Mouse (Mus musculus) liver, embryonic 14.5 days (tissue): ENCODE results near the gene Gnai3. TPM values are rescaled to one million over a fixed set of nuclear protein-coding genes. Genes with fewer than 3 reads are reported as not detected.

Experiments
- ATAC-seq: fragments of 200-750 bp; cut with Nextera tagmentation; 2 replicates; pipeline ENCODE4 v1.8.0; 2017; ENCODE audit warnings: moderate number of reproducible peaks, mild to moderate bottlenecking, moderate library complexity; ENCODE audit not compliant: insufficient read depth
- DNase-seq, 3 experiments: peaks; one replicate each; pipeline ENCODE4 v3.0.0-alpha.2; 2012 to 2013; ENCODE audit warnings: low read depth in 3 of 3, low spot score in 3 of 3
- H3K27ac ChIP-seq: fragments of 300-500 bp; sonication (generic); 2 replicates; pipeline ENCODE4 v1.5.1; 2014; ENCODE audit warnings: moderate library complexity, mild to moderate bottlenecking, control low read depth, inconsistent platforms
- H3K27me3 ChIP-seq: fragments of 300-500 bp; sonication (generic); 2 replicates; pipeline ENCODE4 v1.6.1; 2014; ENCODE audit warnings: mild to moderate bottlenecking, low read length, moderate library complexity; ENCODE audit not compliant: control insufficient read depth, insufficient read depth
- H3K36me3 ChIP-seq: fragments of 300-500 bp; sonication (generic); replicated peaks from 2 replicates; pipeline ENCODE4 v1.6.1; 2014; ENCODE audit warnings: low read depth; ENCODE audit not compliant: control insufficient read depth, insufficient read depth
- H3K4me1 ChIP-seq, 2 experiments: fragments of 200-500 bp in 1 of 2; fragments of 300-500 bp in 1 of 2; sonication (generic) in 1 of 2; replicated peaks; 2 replicates each; pipeline ENCODE4 v1.6.1; 2012 to 2014; ENCODE audit warnings: antibody characterized with exemption in 1 of 2, inconsistent platforms in 1 of 2, low read length in 1 of 2; ENCODE audit not compliant: control insufficient read depth in 2 of 2, insufficient read depth in 2 of 2
- H3K4me2 ChIP-seq: fragments of 300-500 bp; sonication (generic); 2 replicates; pipeline ENCODE4 v1.6.1; 2014; ENCODE audit warnings: low read depth, mild to moderate bottlenecking, control low read depth, moderate library complexity
- H3K4me3 ChIP-seq, 2 experiments: fragments of 200-500 bp in 1 of 2; fragments of 300-500 bp in 1 of 2; sonication (generic) in 1 of 2; 2 replicates each; pipeline ENCODE4 v1.5.1; 2012 to 2014; ENCODE audit warnings: low read depth in 2 of 2, low read length in 2 of 2, mild to moderate bottlenecking in 2 of 2, control low read depth in 1 of 2, inconsistent platforms in 1 of 2, moderate library complexity in 1 of 2; ENCODE audit not compliant: insufficient read depth in 1 of 2
- H3K9ac ChIP-seq: fragments of 300-500 bp; sonication (generic); replicated peaks from 2 replicates; pipeline ENCODE4 v1.6.1; 2014; ENCODE audit warnings: mild to moderate bottlenecking, control low read depth, moderate library complexity
- H3K9me3 ChIP-seq: fragments of 300-500 bp; sonication (generic); 2 replicates; pipeline ENCODE4 v1.6.1; 2016; ENCODE audit warnings: low read length, mixed read lengths; ENCODE audit not compliant: control insufficient read depth
- CTCF ChIP-seq: IDR thresholded peaks from 2 replicates; pipeline ENCODE4 v1.5.1; 2016; ENCODE audit warnings: antibody characterized with exemption, low read depth, control low read depth
- EP300 ChIP-seq: IDR thresholded peaks from 2 replicates; pipeline ENCODE4 v1.6.1; 2016; ENCODE audit warnings: antibody characterized with exemption, low read depth
- whole genome bisulfite sequencing: fragments of 180-500 bp; shearing (Covaris S2); extraction: QIAGEN DNeasy Blood & Tissue Kit; methylation state at CpG from one replicate; pipeline ENCODE4 v1.1.7; 2014; ENCODE audit not compliant: insufficient replicate concordance; 5-methylcytosine and 5-hydroxymethylcytosine counted together
- polyA plus RNA-seq, 2 experiments: library from polyadenylated mRNA; depleted of rRNA in 1 of 2; stranded (reverse) in 1 of 2; unstranded in 1 of 2; fragments of >200 nt; fragmentation: Nextera tagmentation in 1 of 2; extraction: Ambion mirVana in 1 of 2; gene quantifications; 2 replicates each; pipeline versions ENCODE4 v1.2.1 to v1.2.3; 2012 to 2014

Gnai3 gene
- polyA plus RNA-seq, 2 experiments, result 28.7 to 58.0 TPM

DNA sequence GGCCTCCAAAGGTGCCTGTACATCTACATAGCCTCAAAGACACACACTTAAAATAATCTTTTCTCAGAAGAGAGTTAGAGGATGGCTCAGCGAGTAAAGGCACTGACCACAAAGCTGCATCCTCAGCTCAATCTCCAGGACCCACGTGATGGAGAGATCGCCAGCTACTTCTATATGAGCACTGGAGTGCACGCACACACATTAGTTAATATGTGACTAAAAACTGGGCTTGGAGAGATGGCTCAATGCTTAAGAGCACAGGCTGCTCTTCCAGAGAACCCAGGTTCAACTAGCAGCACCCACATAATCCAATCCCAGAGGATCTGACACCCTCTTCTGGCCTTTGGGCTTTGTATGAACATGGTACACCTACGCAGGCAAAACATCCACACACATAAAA lies 14.7 kb downstream of the Gnai3 start:
- ATAC-seq (no peak), DNase-seq (no peak)
- TF ChIP-seq EP300 (no peak), CTCF (no peak)
- Histone ChIP-seq H3K27me3 (no peaks in the 10 kb centered on the region), H3K4me1 (peaks cover 47 to 55% of the 10 kb centered on the region in 2 experiments), H3K36me3 (no peaks in the 10 kb centered on the region), H3K9me3 (no peaks in the 10 kb centered on the region), H3K4me2 (peak overlapping the region; percentile 22; the same call in 1 of the 2 replicates), H3K9ac (no peak overlapping the region), H3K27ac (no peak overlapping the region), H3K4me3 (no peak overlapping the region)
- 79% methylated on average over 5 of the region's 5 CpGs for WGBS

DNA sequence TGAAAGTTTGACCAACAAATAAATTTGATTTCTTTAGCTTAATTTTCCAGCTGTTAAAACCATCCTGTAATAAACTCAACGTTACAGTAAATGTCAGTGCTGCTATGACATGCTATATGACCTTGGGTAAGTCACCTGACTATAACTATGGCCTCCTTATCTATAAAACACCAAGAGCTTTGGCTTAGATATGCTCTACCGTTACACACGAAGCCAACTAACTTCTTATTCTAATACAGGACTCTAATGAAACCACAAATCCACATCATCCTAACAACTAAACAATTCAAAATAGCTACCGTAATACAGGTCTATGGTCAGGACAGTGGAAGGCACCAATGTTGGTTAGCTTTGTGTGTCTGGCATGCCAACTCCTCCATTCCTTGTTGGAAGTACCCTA lies 16.1 kb downstream of the Gnai3 start:
- ATAC-seq (peak; percentile 88), DNase-seq (peak; percentile 31 to 41 (median 37))
- TF ChIP-seq CTCF (no peak), EP300 (peak; percentile 56)
- Histone ChIP-seq H3K4me1 (peaks cover 50 to 59% of the 10 kb centered on the region in 2 experiments), H3K36me3 (no peaks in the 10 kb centered on the region), H3K4me2 (peak overlapping the region; percentile 59), H3K27ac (peak overlapping the region; percentile 77), H3K9me3 (no peaks in the 10 kb centered on the region), H3K27me3 (no peaks in the 10 kb centered on the region), H3K4me3 (no peak overlapping the region), H3K9ac (peak overlapping the region; percentile 57)
- 21% methylated on average over 4 of the region's 4 CpGs for WGBS

DNA sequence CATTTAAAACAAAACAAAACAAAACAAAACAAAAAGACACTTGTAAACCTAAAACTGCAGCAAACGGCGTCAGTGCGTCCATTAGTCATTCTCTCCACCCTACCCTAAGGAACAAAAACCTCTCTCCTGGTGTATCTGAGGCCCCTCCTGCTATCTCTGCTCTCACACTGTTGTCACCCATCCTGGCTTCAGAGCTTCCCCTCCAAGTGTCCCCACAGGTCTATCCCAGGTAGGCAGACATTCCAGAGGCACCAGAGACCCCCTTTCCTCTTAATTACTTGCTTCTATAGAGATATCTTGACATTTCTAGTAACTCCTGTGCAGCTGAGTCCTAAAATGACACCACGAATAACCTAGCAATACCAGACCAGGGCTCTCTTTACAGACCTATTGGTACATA lies 16.6 kb downstream of the Gnai3 start:
- 42% methylated on average over 4 of the region's 4 CpGs for WGBS
- ATAC-seq (peak; percentile 85), DNase-seq (no peak)
- Histone ChIP-seq H3K27me3 (no peaks in the 10 kb centered on the region), H3K9ac (peak overlapping the region; percentile 57), H3K36me3 (no peaks in the 10 kb centered on the region), H3K4me2 (peak overlapping the region; percentile 59), H3K4me1 (peaks cover 50 to 59% of the 10 kb centered on the region in 2 experiments), H3K4me3 (0 out of 4 replicates have a peak overlapping the region, but pooled peaks of 1 of the 2 experiments have one; percentile 4), H3K27ac (peak overlapping the region; percentile 77), H3K9me3 (no peaks in the 10 kb centered on the region)
- TF ChIP-seq EP300, result no peak
- TF ChIP-seq CTCF, result no peak

DNA sequence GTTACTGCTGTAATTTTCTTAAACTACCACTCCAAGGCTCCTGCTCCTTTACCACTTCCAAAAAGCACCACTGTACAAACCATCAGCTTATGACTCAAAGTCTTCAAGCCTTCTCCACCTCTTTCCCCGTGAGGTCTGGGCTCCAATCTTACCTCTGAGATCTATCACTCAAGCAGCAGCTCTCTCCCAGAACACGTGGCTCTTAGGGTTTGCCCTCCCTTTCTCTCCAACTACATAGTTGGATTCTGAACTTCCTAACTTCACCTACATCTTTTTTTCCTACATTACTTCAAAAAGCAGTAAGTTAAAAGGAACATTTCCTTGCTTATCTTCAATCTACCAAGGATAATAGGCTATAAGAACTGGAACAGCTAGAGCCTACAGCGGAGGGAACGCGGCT lies 17.4 kb downstream of the Gnai3 start:
- no peak for DNase-seq
- ATAC-seq, result no peak
- peak overlapping the region; percentile 77; the same call in 1 of the 2 replicates for H3K27ac ChIP-seq
- peak overlapping the region; percentile 57; the same call in 1 of the 2 replicates for H3K9ac ChIP-seq
- WGBS, result 59% methylated on average over 5 of the region's 5 CpGs
- H3K9me3 ChIP-seq, result no peaks in the 10 kb centered on the region
- H3K27me3 ChIP-seq, result no peaks in the 10 kb centered on the region
- peaks cover 55 to 59% of the 10 kb centered on the region in 2 experiments for H3K4me1 ChIP-seq
- H3K36me3 ChIP-seq, result peaks cover 1% of the 10 kb centered on the region; the same call in 1 of the 2 replicates
- TF ChIP-seq CTCF, result no peak
- TF ChIP-seq EP300, result no peak
- peak overlapping the region; percentile 59; the same call in 1 of the 2 replicates for H3K4me2 ChIP-seq
- H3K4me3 ChIP-seq, result no peak overlapping the region

GRCm38 (mm10) chr3:108126327-108126726 lies 19.6 kb downstream of the Gnai3 start:
- Histone ChIP-seq H3K9me3 (no peaks in the 10 kb centered on the region), H3K4me1 (peaks cover 44% of the 10 kb centered on the region in 2 experiments), H3K4me3 (no peak overlapping the region), H3K27me3 (no peaks in the 10 kb centered on the region), H3K4me2 (no peak overlapping the region), H3K9ac (no peak overlapping the region), H3K36me3 (peaks cover 17% of the 10 kb centered on the region), H3K27ac (no peak overlapping the region)
- ATAC-seq (no peak), DNase-seq (no peak)
- no peak for TF ChIP-seq CTCF
- no peak for TF ChIP-seq EP300
- 77% methylated on average over 3 of the region's 3 CpGs for WGBS
